Mouse (Mus musculus) small intestine, adult 2 months (tissue): ENCODE measurements at regions not wholly inside any gene's neighbourhood (a gene's known extent, or its start where the extent isn't known, plus 50 kb on each side); places are given as distances from the start of the nearest gene placed in this dataset.

Experiments
- CTCF ChIP-seq: fragments of 200-500 bp; IDR thresholded peaks from 2 replicates; pipeline ENCODE4 v1.5.1; 2012; ENCODE audit warnings: low read depth, mild to moderate bottlenecking, control low read depth, inconsistent platforms, low read length, moderate library complexity, mixed read lengths; ENCODE audit not compliant: insufficient replicate concordance, insufficient read length; ENCODE audit errors: extremely low read depth
- POLR2A ChIP-seq: fragments of 200-500 bp; IDR thresholded peaks from 2 replicates; pipeline ENCODE4 v1.6.1; 2012; ENCODE audit warnings: low read depth, mild to moderate bottlenecking, control low read depth, inconsistent platforms, low read length, moderate library complexity

DNA sequence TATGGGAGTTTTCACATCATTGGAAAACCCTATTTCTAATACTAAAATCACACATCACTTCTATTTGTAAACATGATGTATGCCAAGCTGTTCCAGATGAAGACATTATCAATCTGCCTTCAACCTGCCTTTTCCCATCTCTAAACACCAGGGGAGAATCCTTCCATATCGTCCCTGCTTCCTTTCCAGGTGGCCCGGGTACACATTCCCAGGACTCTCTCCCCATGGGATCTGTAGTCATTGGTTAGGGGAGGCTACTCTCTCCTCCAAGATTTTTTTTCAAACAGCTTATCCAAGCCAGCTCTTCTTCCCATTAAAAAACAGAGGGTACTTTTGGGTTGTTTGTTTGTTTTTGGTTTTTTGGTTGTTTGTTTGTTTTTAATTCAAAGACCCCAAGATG is 650.7 kb downstream of the Tlr4 start:
- TF ChIP-seq CTCF, result no peak
- no peak for TF ChIP-seq POLR2A
